Mouse (Mus musculus): ENCODE data around the gene Hmox1. TPM values are rescaled to one million over a fixed set of nuclear protein-coding genes. Genes with fewer than 3 reads are reported as not detected.

The Hmox1 gene
- polyA plus RNA-seq, 1 experiment from 2014 or later, result 21.9 TPM

- Histone ChIP-seq H3K4me3 (ENCODE audit: low read length) (no peak overlapping the region), H3K36me3 (ENCODE audit: control insufficient read depth, insufficient read depth, low read length) (no peaks in the 10 kb centered on the region), H3K9ac (ENCODE audit: low read depth, low read length) (no peak overlapping the region), H3K4me1 (ENCODE audit: control insufficient read depth, insufficient read depth, low read length) (peaks cover 4% of the 10 kb centered on the region; the same call in 1 of the 2 replicates), H3K27ac (ENCODE audit: low read length) (no peak overlapping the region), H3K4me2 (ENCODE audit: low read depth, low read length) (no peak overlapping the region), H3K27me3 (replicated peaks; ENCODE audit: control insufficient read depth, insufficient read depth, low read length) (no peaks in the 10 kb centered on the region), H3K9me3 (ENCODE audit: control insufficient read depth, low read length) (no peaks in the 10 kb centered on the region)
- 34% methylated on average over 1 of the region's 1 CpGs for WGBS
- no peak for ATAC-seq
Observed at GRCm38 (mm10) chr8:75135756-75136155, 42.3 kb downstream of the Hmox1 start.

- no peak overlapping the region for H3K4me2 ChIP-seq (ENCODE audit: low read depth, low read length)
- no peak overlapping the region for H3K27ac ChIP-seq (ENCODE audit: low read length)
- H3K4me1 ChIP-seq (ENCODE audit: control insufficient read depth, insufficient read depth, low read length), result peaks cover 4% of the 10 kb centered on the region; the same call in 1 of the 2 replicates
- H3K9ac ChIP-seq (ENCODE audit: low read depth, low read length), result no peak overlapping the region
- ATAC-seq, result no peak
- WGBS, result 63% methylated on average over 2 of the region's 2 CpGs
- H3K36me3 ChIP-seq (ENCODE audit: control insufficient read depth, insufficient read depth, low read length), result no peaks in the 10 kb centered on the region
- no peaks in the 10 kb centered on the region for H3K27me3 ChIP-seq (replicated peaks; ENCODE audit: control insufficient read depth, insufficient read depth, low read length)
- H3K4me3 ChIP-seq (ENCODE audit: low read length), result no peak overlapping the region
- no peaks in the 10 kb centered on the region for H3K9me3 ChIP-seq (ENCODE audit: control insufficient read depth, low read length)
Observed at GRCm38 (mm10) chr8:75136256-75136655, 42.8 kb downstream of the Hmox1 start.

DNA sequence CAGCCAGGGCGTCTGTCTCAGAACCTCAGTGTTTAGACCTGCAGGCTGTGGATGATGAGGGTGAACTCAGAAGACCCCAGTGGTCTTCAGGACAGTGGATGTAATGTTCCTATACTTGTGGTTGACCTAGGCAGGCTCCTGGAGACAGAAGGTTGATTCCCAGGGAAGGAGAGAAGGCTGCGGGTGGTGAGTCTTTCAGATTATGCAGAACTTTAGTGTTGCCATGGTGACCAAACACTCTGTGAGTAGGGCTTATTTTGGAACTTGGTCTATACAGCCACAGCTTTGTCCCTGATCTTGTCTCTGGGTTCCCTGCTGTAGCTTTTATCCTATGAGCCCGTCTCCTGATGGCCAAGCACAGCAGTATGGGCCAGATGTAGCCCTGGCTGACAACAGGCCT is 44.1 kb downstream of the Hmox1 start:
- H3K4me1 ChIP-seq (ENCODE audit: control insufficient read depth, insufficient read depth, low read length), result peaks cover 4% of the 10 kb centered on the region; the same call in 1 of the 2 replicates
- no peak overlapping the region for H3K4me2 ChIP-seq (ENCODE audit: low read depth, low read length)
- no peak overlapping the region for H3K27ac ChIP-seq (ENCODE audit: low read length)
- H3K36me3 ChIP-seq (ENCODE audit: control insufficient read depth, insufficient read depth, low read length), result no peaks in the 10 kb centered on the region
- no peaks in the 10 kb centered on the region for H3K9me3 ChIP-seq (ENCODE audit: control insufficient read depth, low read length)
- 79% methylated on average over 3 of the region's 3 CpGs for WGBS
- H3K27me3 ChIP-seq (replicated peaks; ENCODE audit: control insufficient read depth, insufficient read depth, low read length), result no peaks in the 10 kb centered on the region
- no peak for ATAC-seq
- no peak overlapping the region for H3K4me3 ChIP-seq (ENCODE audit: low read length)
- no peak overlapping the region for H3K9ac ChIP-seq (ENCODE audit: low read depth, low read length)

Other genes with a start within 250 kb of the Hmox1 start
- 101 and 109 TPM in 2 replicates for gene Isx, start 220.4 kb upstream of the Hmox1 start, polyA plus RNA-seq (2015; fragmentation: Nextera tagmentation; extraction: Ambion mirVana)
- gene Hmgxb4, start 100.3 kb upstream of the Hmox1 start, polyA plus RNA-seq (2015; fragmentation: Nextera tagmentation; extraction: Ambion mirVana), result 21.4 and 22.9 TPM in 2 replicates
- gene Tom1, start 59.9 kb upstream of the Hmox1 start, polyA plus RNA-seq (2015; fragmentation: Nextera tagmentation; extraction: Ambion mirVana), result 44.9 and 47.7 TPM in 2 replicates
- gene Mcm5, start 15.9 kb downstream of the Hmox1 start, polyA plus RNA-seq (2015; fragmentation: Nextera tagmentation; extraction: Ambion mirVana), result 99.5 and 120 TPM in 2 replicates
- gene Rasd2, start 120.3 kb downstream of the Hmox1 start, polyA plus RNA-seq (2015; fragmentation: Nextera tagmentation; extraction: Ambion mirVana), result 1.5 and 1.8 TPM in 2 replicates

Data from intestine, embryonic 16.5 days (tissue).